Mouse (Mus musculus) lung, embryonic 16.5 days (tissue): ENCODE data around the gene Olfr594. TPM values are rescaled to one million over a fixed set of nuclear protein-coding genes. Genes with fewer than 3 reads are reported as not detected.
"Not testable (repeated sequence)": the region's sequence is repeated elsewhere in the genome, so short reads cannot be mapped to it uniquely, and the experiment has no call there.

Experiments used
- ATAC-seq: fragments of 200-750 bp; cut with Nextera tagmentation; 2 replicates; pipeline ENCODE4 v1.8.0; 2017; ENCODE audit warnings: low read depth, mild to moderate bottlenecking, moderate library complexity
- H3K27ac ChIP-seq: fragments of 300-500 bp; sonication (generic); 2 replicates; pipeline ENCODE4 v1.5.1; 2014; ENCODE audit warnings: mild to moderate bottlenecking, control low read depth, low read length
- H3K27me3 ChIP-seq: fragments of 300-500 bp; sonication (generic); 2 replicates; pipeline ENCODE4 v1.6.1; 2014; ENCODE audit warnings: low read depth, low read length, mixed read lengths; ENCODE audit not compliant: control insufficient read depth, insufficient read depth
- H3K36me3 ChIP-seq: fragments of 300-500 bp; sonication (generic); 2 replicates; pipeline ENCODE4 v1.6.1; 2014; ENCODE audit warnings: low read length; ENCODE audit not compliant: control insufficient read depth, insufficient read depth
- H3K4me1 ChIP-seq: fragments of 300-500 bp; sonication (generic); replicated peaks from 2 replicates; pipeline ENCODE4 v1.6.1; 2014; ENCODE audit warnings: low read length, mixed read lengths; ENCODE audit not compliant: control insufficient read depth, insufficient read depth
- H3K4me2 ChIP-seq: fragments of 300-500 bp; sonication (generic); 2 replicates; pipeline ENCODE4 v1.6.1; 2014; ENCODE audit warnings: low read depth, low read length, control low read depth
- H3K4me3 ChIP-seq: fragments of 300-500 bp; sonication (generic); 2 replicates; pipeline ENCODE4 v1.5.1; 2014; ENCODE audit warnings: mild to moderate bottlenecking, low read length, control low read depth
- H3K9ac ChIP-seq: fragments of 300-500 bp; sonication (generic); 2 replicates; pipeline ENCODE4 v1.6.1; 2014; ENCODE audit warnings: low read length, control low read depth
- H3K9me3 ChIP-seq: fragments of 300-500 bp; sonication (generic); 2 replicates; pipeline ENCODE4 v1.6.1; 2016; ENCODE audit warnings: low read length; ENCODE audit not compliant: control insufficient read depth
- WGBS: fragments of 180-500 bp; shearing (Covaris S2); extraction: QIAGEN DNeasy Blood & Tissue Kit; methylation state at CpG from one replicate; pipeline ENCODE4 v1.1.7; 2014; 5-methylcytosine and 5-hydroxymethylcytosine counted together
- microRNA-seq: library from miRNA; unstranded; fragments of <30 nt; microRNA quantifications from one replicate; pipeline ENCODE4, GENCODE M21; 2016
- polyA plus RNA-seq: library from polyadenylated mRNA; unstranded; fragments of >200 nt; fragmentation: Nextera tagmentation; extraction: Ambion mirVana; gene quantifications from 2 replicates; pipeline ENCODE4 v1.2.1, GENCODE M21; 2015

Olfr594 gene
- not detected in 2 replicates for polyA plus RNA-seq

- H3K4me1 ChIP-seq, result no peaks in the 10 kb centered on the region
- H3K4me2 ChIP-seq, result no peak within 1 kb of the TSS
- H3K27me3 ChIP-seq, result no peaks in the 10 kb centered on the region
- ATAC-seq, result no peak
- H3K27ac ChIP-seq, result no peak within 1 kb of the TSS
- H3K36me3 ChIP-seq, result no peaks in the 10 kb centered on the region
- H3K9ac ChIP-seq, result no peak within 1 kb of the TSS
- H3K4me3 ChIP-seq, result no peak within 1 kb of the TSS
- no peaks in the 10 kb centered on the region for H3K9me3 ChIP-seq
Observed at GRCm38 (mm10) chr7:103216696-103217095, at the start of gene Olfr594. Gene Olfr594, plus strand, starts transcription at chr7:103216996.

- Histone ChIP-seq H3K4me1 (no peaks in the 10 kb centered on the region), H3K4me2 (no peak overlapping the region), H3K9me3 (no peaks in the 10 kb centered on the region), H3K4me3 (no peak overlapping the region), H3K27me3 (no peaks in the 10 kb centered on the region), H3K27ac (no peak overlapping the region), H3K9ac (no peak overlapping the region), H3K36me3 (no peaks in the 10 kb centered on the region)
- 77% methylated on average over 5 of the region's 5 CpGs for WGBS
- ATAC-seq, result no peak
Observed at GRCm38 (mm10) chr7:103169697-103170096, 47.1 kb upstream of the Olfr594 start.

GRCm38 (mm10) chr7:103178240-103178639 is 38.6 kb upstream of the Olfr594 start, which contains the start of gene Olfr591:
Gene Olfr591, minus strand, starts transcription at chr7:103178340.
- H3K4me3 ChIP-seq, result no peak within 1 kb of the TSS
- H3K27ac ChIP-seq, result no peak within 1 kb of the TSS
- H3K4me2 ChIP-seq, result no peak within 1 kb of the TSS
- no peaks in the 10 kb centered on the region for H3K36me3 ChIP-seq
- 83% methylated on average over 1 of the region's 1 CpGs for WGBS
- H3K27me3 ChIP-seq, result no peaks in the 10 kb centered on the region
- H3K4me1 ChIP-seq, result no peaks in the 10 kb centered on the region
- H3K9me3 ChIP-seq, result peaks cover 5% of the 10 kb centered on the region; the same call in 1 of the 2 replicates
- no peak within 1 kb of the TSS for H3K9ac ChIP-seq
- no peak for ATAC-seq

- H3K4me1 ChIP-seq, H3K36me3 ChIP-seq, H3K9me3 ChIP-seq, H3K27me3 ChIP-seq, ATAC-seq, H3K4me2 ChIP-seq, H3K27ac ChIP-seq, H3K9ac ChIP-seq, H3K4me3 ChIP-seq: not testable (repeated sequence)
- 45% methylated on average over 1 of the region's 1 CpGs for WGBS
Observed at GRCm38 (mm10) chr7:103184503-103184902, 32.3 kb upstream of the Olfr594 start, which contains the start of gene Olfr592. Gene Olfr592, plus strand, starts transcription at chr7:103184803.

GRCm38 (mm10) chr7:103211562-103211961 is 5.2 kb upstream of the Olfr594 start, which contains the start of gene Olfr593:
Gene Olfr593, plus strand, starts transcription at chr7:103211862.
- Histone ChIP-seq H3K4me1 (no peaks in the 10 kb centered on the region), H3K9me3 (no peaks in the 10 kb centered on the region), H3K27ac (no peak within 1 kb of the TSS), H3K4me2 (no peak within 1 kb of the TSS), H3K36me3 (no peaks in the 10 kb centered on the region), H3K27me3 (no peaks in the 10 kb centered on the region), H3K9ac (no peak within 1 kb of the TSS), H3K4me3 (no peak within 1 kb of the TSS)
- WGBS, result 72% methylated on average over 1 of the region's 1 CpGs
- ATAC-seq, result no peak

- not testable (repeated sequence) for H3K27me3 ChIP-seq, H3K4me1 ChIP-seq, ATAC-seq, H3K9me3 ChIP-seq, H3K36me3 ChIP-seq, H3K27ac ChIP-seq, H3K9ac ChIP-seq, H3K4me2 ChIP-seq, H3K4me3 ChIP-seq
- 79% methylated on average over 5 of the region's 5 CpGs for WGBS
Observed at GRCm38 (mm10) chr7:103212050-103212449, 4.7 kb upstream of the Olfr594 start.

- H3K36me3 ChIP-seq, H3K4me3 ChIP-seq, H3K9me3 ChIP-seq, H3K4me2 ChIP-seq, H3K9ac ChIP-seq, H3K4me1 ChIP-seq, H3K27ac ChIP-seq, ATAC-seq, H3K27me3 ChIP-seq: not testable (repeated sequence)
Observed at GRCm38 (mm10) chr7:103252405-103252804, 35.6 kb downstream of the Olfr594 start, which contains the start of gene Usp17ld. Gene Usp17ld, minus strand, starts transcription at chr7:103252505.

Small RNAs within 50 kb of the gene (microRNA-seq; reads per million reads assigned to microRNA genes)
- gene Gm23550 (not detected), gene Gm25171 (not detected)

Other genes starting within 250 kb of the Olfr594 start
- not detected in 2 replicates for gene Olfr577, start 241.1 kb upstream of the Olfr594 start, polyA plus RNA-seq
- gene Olfr578, start 227.7 kb upstream of the Olfr594 start, polyA plus RNA-seq, result not detected in 2 replicates
- not detected in 2 replicates for gene Olfr582, start 179.0 kb upstream of the Olfr594 start, polyA plus RNA-seq
- not detected in 2 replicates for gene Olfr583, start 165.7 kb upstream of the Olfr594 start, polyA plus RNA-seq
- not detected in 2 replicates for gene Olfr584, start 135.1 kb upstream of the Olfr594 start, polyA plus RNA-seq
- gene Olfr585, start 119.3 kb upstream of the Olfr594 start, polyA plus RNA-seq, result not detected in 2 replicates
- gene Olfr586, start 91.4 kb upstream of the Olfr594 start, polyA plus RNA-seq, result not detected in 2 replicates
- gene Olfr588-ps1, start 76.1 kb upstream of the Olfr594 start, polyA plus RNA-seq, result not detected in 2 replicates
- gene Olfr589, start 60.6 kb upstream of the Olfr594 start, polyA plus RNA-seq, result not detected in 2 replicates
- gene Olfr591, start 38.7 kb upstream of the Olfr594 start, polyA plus RNA-seq, result not detected in 2 replicates
- gene Olfr592, start 32.2 kb upstream of the Olfr594 start, polyA plus RNA-seq, result not detected in 2 replicates
- gene Olfr593, start 5.1 kb upstream of the Olfr594 start, polyA plus RNA-seq, result not detected in 2 replicates
- gene Usp17ld, start 35.5 kb downstream of the Olfr594 start, polyA plus RNA-seq, result not detected in 2 replicates
- gene Olfr596, start 88.7 kb downstream of the Olfr594 start, polyA plus RNA-seq, result not detected in 2 replicates
- not detected in 2 replicates for gene Olfr597, start 99.3 kb downstream of the Olfr594 start, polyA plus RNA-seq
- not detected in 2 replicates for gene Olfr598, start 106.6 kb downstream of the Olfr594 start, polyA plus RNA-seq
- not detected in 2 replicates for gene Olfr599, start 118.9 kb downstream of the Olfr594 start, polyA plus RNA-seq
- not detected in 2 replicates for gene Olfr600, start 132.7 kb downstream of the Olfr594 start, polyA plus RNA-seq
- gene Olfr601, start 145.7 kb downstream of the Olfr594 start, polyA plus RNA-seq, result not detected in 2 replicates
- gene Olfr603, start 169.2 kb downstream of the Olfr594 start, polyA plus RNA-seq, result not detected in 2 replicates
- not detected in 2 replicates for gene Usp17lc, start 198.1 kb downstream of the Olfr594 start, polyA plus RNA-seq
- gene Olfr605, start 228.4 kb downstream of the Olfr594 start, polyA plus RNA-seq, result not detected in 2 replicates
- not detected in 2 replicates for gene Olfr606, start 232.1 kb downstream of the Olfr594 start, polyA plus RNA-seq
- gene Olfr607, start 247.2 kb downstream of the Olfr594 start, polyA plus RNA-seq, result not detected in 2 replicates